Mouse (Mus musculus) CH12.LX (cell line): ENCODE data around the gene Spata7. TPM values are rescaled to one million over a fixed set of nuclear protein-coding genes. Genes with fewer than 3 reads are reported as not detected.

Experiments
- DNase-seq: peaks from one replicate; pipeline ENCODE4 v3.0.0-alpha.2; 2013; ENCODE audit errors: extremely low read depth
- H3K27ac ChIP-seq: 2 replicates; pipeline ENCODE4 v1.5.1; 2012; ENCODE audit warnings: low read depth, mild to moderate bottlenecking, control low read depth, moderate library complexity; ENCODE audit not compliant: insufficient read depth
- H3K27me3 ChIP-seq: replicated peaks from 2 replicates; pipeline ENCODE3; 2012; ENCODE audit warnings: inconsistent platforms
- H3K36me3 ChIP-seq, 2 experiments: replicated peaks in 1 of 2; 2 replicates each; pipeline versions ENCODE3 to v1.6.1; 2012; ENCODE audit warnings: inconsistent platforms in 1 of 2, low read length in 1 of 2, mild to moderate bottlenecking in 1 of 2, mixed read lengths in 1 of 2, moderate library complexity in 1 of 2; ENCODE audit not compliant: control insufficient read depth in 1 of 2, insufficient read depth in 1 of 2
- H3K4me1 ChIP-seq, 2 experiments: 2 replicates each; pipeline ENCODE4 v1.6.1; 2012; ENCODE audit warnings: inconsistent platforms in 1 of 2, moderate library complexity in 1 of 2; ENCODE audit not compliant: insufficient read depth in 2 of 2, control insufficient read depth in 1 of 2
- H3K4me2 ChIP-seq: 2 replicates; pipeline ENCODE4 v1.6.1; 2012; ENCODE audit warnings: low read depth, mild to moderate bottlenecking, control low read depth; ENCODE audit not compliant: poor library complexity, insufficient read depth, severe bottlenecking
- H3K4me3 ChIP-seq, 3 experiments: fragments of 150-350 bp in 1 of 3; sonication (generic) in 1 of 3; replicated peaks in 1 of 3; 2 replicates each; pipeline versions ENCODE3 to v1.5.1; 2011 to 2012; ENCODE audit warnings: low read depth in 2 of 3, low read length in 2 of 3, mild to moderate bottlenecking in 2 of 3, moderate library complexity in 2 of 3, control low read depth in 1 of 3, improper control_type of control experiment in 1 of 3, inconsistent platforms in 1 of 3, mixed read lengths in 1 of 3; ENCODE audit not compliant: poor library complexity in 1 of 3
- H3K79me2 ChIP-seq: replicated peaks from 2 replicates; pipeline ENCODE4 v1.6.1; 2012; ENCODE audit warnings: mild to moderate bottlenecking, moderate library complexity; ENCODE audit not compliant: control insufficient read depth, poor library complexity, insufficient read depth, severe bottlenecking; ENCODE audit errors: extremely low read depth
- H3K9ac ChIP-seq: 2 replicates; pipeline ENCODE4 v1.6.1; 2012; ENCODE audit warnings: low read depth, mild to moderate bottlenecking, control low read depth, moderate library complexity; ENCODE audit not compliant: insufficient read depth
- H3K9me3 ChIP-seq: replicated peaks from 2 replicates; pipeline ENCODE3; 2012; ENCODE audit warnings: low read length, inconsistent platforms, mixed read lengths
- BHLHE40 ChIP-seq: IDR thresholded peaks from 2 replicates; pipeline ENCODE4 v1.6.1; 2011; ENCODE audit warnings: mild to moderate bottlenecking, low read depth, low read length, improper control_type of control experiment
- CHD1 ChIP-seq: IDR thresholded peaks from 2 replicates; pipeline ENCODE4 v1.6.1; 2012; ENCODE audit warnings: low read depth, low read length, improper control_type of control experiment, inconsistent platforms
- E2F4 ChIP-seq: IDR thresholded peaks from 2 replicates; pipeline ENCODE4 v1.6.1; 2011; ENCODE audit warnings: low read depth, low read length, improper control_type of control experiment; ENCODE audit not compliant: insufficient replicate concordance
- ELF1 ChIP-seq: IDR thresholded peaks from 2 replicates; pipeline ENCODE4 v1.6.1; 2014; ENCODE audit warnings: low read depth, mild to moderate bottlenecking, inconsistent platforms, low read length, improper control_type of control experiment
- ETS1 ChIP-seq: conservative IDR thresholded peaks from 2 replicates; pipeline ENCODE4 v1.6.1; 2012; ENCODE audit warnings: low read depth, mild to moderate bottlenecking, inconsistent platforms, low read length, improper control_type of control experiment, moderate library complexity
- IRF4 ChIP-seq: IDR thresholded peaks from 2 replicates; pipeline ENCODE4 v1.6.1; 2014; ENCODE audit warnings: low read depth, mild to moderate bottlenecking, inconsistent platforms, low read length, improper control_type of control experiment
- JUN ChIP-seq: IDR thresholded peaks from 2 replicates; pipeline ENCODE4 v1.6.1; 2011; ENCODE audit warnings: low read depth, mild to moderate bottlenecking, low read length, improper control_type of control experiment, moderate library complexity; ENCODE audit not compliant: insufficient read depth
- JUND ChIP-seq: conservative IDR thresholded peaks from 2 replicates; pipeline ENCODE4 v1.6.1; 2011; ENCODE audit warnings: low read depth, low read length, improper control_type of control experiment
- MAFK ChIP-seq: IDR thresholded peaks from 2 replicates; pipeline ENCODE4 v1.6.1; 2011; ENCODE audit warnings: low read length, improper control_type of control experiment; ENCODE audit not compliant: insufficient replicate concordance
- MAX ChIP-seq: IDR thresholded peaks from 2 replicates; pipeline ENCODE4 v1.6.1; 2011; ENCODE audit warnings: low read length, improper control_type of control experiment
- MEF2A ChIP-seq: IDR thresholded peaks from 2 replicates; pipeline ENCODE4 v1.6.1; 2014; ENCODE audit warnings: low read depth, mild to moderate bottlenecking, inconsistent platforms, low read length, improper control_type of control experiment, borderline replicate concordance
- MYC ChIP-seq: IDR thresholded peaks from 2 replicates; pipeline ENCODE4 v1.6.1; 2011; ENCODE audit warnings: low read depth, mild to moderate bottlenecking, improper control_type of control experiment, low read length
- NRF1 ChIP-seq: IDR thresholded peaks from 2 replicates; pipeline ENCODE4 v1.6.1; 2014; ENCODE audit warnings: low read depth, mild to moderate bottlenecking, inconsistent platforms, low read length, improper control_type of control experiment, moderate library complexity
- PAX5 ChIP-seq: IDR thresholded peaks from 2 replicates; pipeline ENCODE4 v1.6.1; 2012; ENCODE audit warnings: low read length, inconsistent platforms, mixed read lengths
- POLR2AphosphoS2 ChIP-seq: IDR thresholded peaks from 2 replicates; pipeline ENCODE4 v1.6.1; 2011; ENCODE audit warnings: low read depth, low read length, improper control_type of control experiment
- RAD21 ChIP-seq: IDR thresholded peaks from 2 replicates; pipeline ENCODE4 v1.6.1; 2011; ENCODE audit warnings: low read depth, mild to moderate bottlenecking, low read length, improper control_type of control experiment, moderate library complexity
- RCOR1 ChIP-seq: conservative IDR thresholded peaks from 2 replicates; pipeline ENCODE4 v1.6.1; 2012; ENCODE audit warnings: low read depth, mild to moderate bottlenecking, inconsistent platforms, low read length, improper control_type of control experiment
- SIN3A ChIP-seq: IDR thresholded peaks from 2 replicates; pipeline ENCODE4 v1.6.1; 2012; ENCODE audit warnings: low read length, improper control_type of control experiment, inconsistent platforms
- TBP ChIP-seq: conservative IDR thresholded peaks from 2 replicates; pipeline ENCODE4 v1.6.1; 2011; ENCODE audit warnings: low read depth, low read length, improper control_type of control experiment
- TCF12 ChIP-seq: IDR thresholded peaks from 2 replicates; pipeline ENCODE4 v1.6.1; 2014; ENCODE audit warnings: low read depth, mild to moderate bottlenecking, inconsistent platforms, low read length, improper control_type of control experiment
- USF1 ChIP-seq: IDR thresholded peaks from 2 replicates; pipeline ENCODE4 v1.6.1; 2014; ENCODE audit warnings: low read depth, mild to moderate bottlenecking, inconsistent platforms, low read length, improper control_type of control experiment
- USF2 ChIP-seq: conservative IDR thresholded peaks from 2 replicates; pipeline ENCODE4 v1.6.1; 2011; ENCODE audit warnings: low read depth, low read length, improper control_type of control experiment
- ZC3H11A ChIP-seq: IDR thresholded peaks from 2 replicates; pipeline ENCODE4 v1.6.1; 2012; ENCODE audit warnings: low read depth, mild to moderate bottlenecking, inconsistent platforms, low read length, improper control_type of control experiment
- ZKSCAN1 ChIP-seq: IDR thresholded peaks from 2 replicates; pipeline ENCODE4 v1.6.1; 2012; ENCODE audit warnings: low read depth, inconsistent platforms, low read length, improper control_type of control experiment, borderline replicate concordance
- ZMIZ1 ChIP-seq: IDR thresholded peaks from 2 replicates; pipeline ENCODE4 v1.6.1; 2012; ENCODE audit warnings: low read depth, mild to moderate bottlenecking, inconsistent platforms, low read length, improper control_type of control experiment
- ZNF384 ChIP-seq: IDR thresholded peaks from 2 replicates; pipeline ENCODE4 v1.6.1; 2012; ENCODE audit warnings: low read depth, low read length, improper control_type of control experiment, inconsistent platforms
- dilution Hi-C: fragments of 300-500 bp; cut with MboI; formaldehyde crosslinking; loops from 2 replicates; pipeline ENCODE4 v1.14.3; 2020; ENCODE audit warnings: low sequenced_read_pairs; ENCODE audit not compliant: extremely low pct_unique_long_range_greater_than_20kb, extremely low pct_ligation_motif_present
- in situ Hi-C: fragments of 300-500 bp; cut with MboI; formaldehyde crosslinking; loops from 3 replicates; pipeline ENCODE4 v1.14.3; 2019; ENCODE audit warnings: low sequenced_read_pairs, low pct_ligation_motif_present, low pct_unique_long_range_greater_than_20kb, mixed read lengths
- polyA plus RNA-seq: library from polyadenylated mRNA; unstranded; fragments of >175 nt; gene quantifications from 2 replicates; pipeline ENCODE4 v1.2.1, GENCODE M21; 2012; ENCODE audit warnings: low read depth; ENCODE audit not compliant: insufficient read length
- total RNA-seq, 2 experiments: library from RNA; depleted of rRNA; stranded (reverse); fragments of 300-350 nt in 1 of 2; fragments of >200 nt in 1 of 2; gene quantifications; 2 replicates each; pipeline ENCODE4 v1.2.3; 2012 to 2014

The Spata7 gene
- total and polyA plus RNA-seq, 3 experiments = 6.2 to 9.4 (median 8.2) TPM

- no peaks in the 10 kb centered on the region for H3K36me3 ChIP-seq
- H3K79me2 ChIP-seq = no peaks in the 10 kb centered on the region
- H3K27me3 ChIP-seq = no peaks in the 10 kb centered on the region
- TF ChIP-seq ZNF384 (no peak), MYC (no peak), ELF1 (no peak), MAFK (no peak), E2F4 (no peak), ZMIZ1 (no peak), ETS1 (no peak), BHLHE40 (no peak), MEF2A (no peak), JUND (no peak), JUN (no peak), TBP (no peak), RAD21 (no peak), USF1 (no peak), USF2 (no peak), POLR2AphosphoS2 (no peak), SIN3A (no peak), ZKSCAN1 (no peak)
- H3K9me3 ChIP-seq = peaks cover 7% of the 10 kb centered on the region
- no peak overlapping the region for H3K4me2 ChIP-seq
- H3K4me3 ChIP-seq = no peak overlapping the region
- H3K27ac ChIP-seq = no peak overlapping the region
- in situ Hi-C loops = loop anchor here (10.0 kb wide), 1 partner anchor 156 kb away; no protein-coding TSS in a partner anchor
- dilution Hi-C loops = no loop called here
- no peak for DNase-seq
- H3K4me1 ChIP-seq = peaks cover 10 to 23% of the 10 kb centered on the region in 2 experiments
- H3K9ac ChIP-seq = no peak overlapping the region
Measured at GRCm38 (mm10) chr12:98610341-98610740, 17.6 kb upstream of the Spata7 start.

- Histone ChIP-seq H3K4me1 (peaks cover 2 to 11% of the 10 kb centered on the region in 2 experiments; a peak in 3 of 4 replicates), H3K4me2 (no peak overlapping the region), H3K79me2 (no peaks in the 10 kb centered on the region), H3K4me3 (no peak overlapping the region), H3K27ac (no peak overlapping the region), H3K9ac (no peak overlapping the region), H3K9me3 (no peaks in the 10 kb centered on the region), H3K36me3 (no peaks in the 10 kb centered on the region), H3K27me3 (no peaks in the 10 kb centered on the region)
- in situ Hi-C loops = loop anchor here (10.0 kb wide), 1 partner anchor 160 kb away; no protein-coding TSS in a partner anchor
- dilution Hi-C loops = no loop called here
- no peak for DNase-seq
- TF ChIP-seq ZMIZ1 = no peak
- no peak for TF ChIP-seq SIN3A
- no peak for TF ChIP-seq PAX5
- TF ChIP-seq MYC = no peak
- TF ChIP-seq USF2 = no peak
- TF ChIP-seq TBP = no peak
- TF ChIP-seq ZKSCAN1 = no peak
- no peak for TF ChIP-seq TCF12
- TF ChIP-seq JUND = no peak
- TF ChIP-seq IRF4 = no peak
- no peak for TF ChIP-seq ELF1
- no peak for TF ChIP-seq BHLHE40
- no peak for TF ChIP-seq JUN
- no peak for TF ChIP-seq NRF1
- TF ChIP-seq MAX = no peak
- TF ChIP-seq RCOR1 = no peak
- no peak for TF ChIP-seq CHD1
- no peak for TF ChIP-seq ZC3H11A
- TF ChIP-seq POLR2AphosphoS2 = no peak
Measured at GRCm38 (mm10) chr12:98614910-98615508, 12.9 kb upstream of the Spata7 start.
